Mouse (Mus musculus) neural tube, embryonic 13.5 days (tissue): ENCODE results near the gene 2810021J22Rik. TPM values are rescaled to one million over a fixed set of nuclear protein-coding genes. Genes with fewer than 3 reads are reported as not detected.

Source experiments
- ATAC-seq: fragments of 200-750 bp; cut with Nextera tagmentation; 2 replicates; pipeline ENCODE4 v1.8.0; 2017; ENCODE audit warnings: low read depth, mild to moderate bottlenecking, moderate TSS enrichment, moderate library complexity
- H3K27ac ChIP-seq: fragments of 300-500 bp; sonication (generic); replicated peaks from 2 replicates; pipeline ENCODE4 v1.5.1; 2015; ENCODE audit warnings: moderate library complexity, mild to moderate bottlenecking, inconsistent platforms
- H3K27me3 ChIP-seq: fragments of 300-500 bp; sonication (generic); 2 replicates; pipeline ENCODE4 v1.6.1; 2015; ENCODE audit warnings: mild to moderate bottlenecking, inconsistent platforms
- H3K36me3 ChIP-seq: fragments of 300-500 bp; sonication (generic); 2 replicates; pipeline ENCODE4 v1.6.1; 2015; ENCODE audit warnings: mild to moderate bottlenecking, inconsistent platforms
- H3K4me1 ChIP-seq: fragments of 300-500 bp; sonication (generic); replicated peaks from 2 replicates; pipeline ENCODE4 v1.6.1; 2015; ENCODE audit warnings: inconsistent platforms
- H3K4me2 ChIP-seq: fragments of 300-500 bp; sonication (generic); 2 replicates; pipeline ENCODE4 v1.6.1; 2015; ENCODE audit warnings: inconsistent platforms, mild to moderate bottlenecking, moderate library complexity
- H3K4me3 ChIP-seq: fragments of 300-500 bp; sonication (generic); 2 replicates; pipeline ENCODE4 v1.5.1; 2015; ENCODE audit warnings: mild to moderate bottlenecking, inconsistent platforms
- H3K9ac ChIP-seq: fragments of 300-500 bp; sonication (generic); 2 replicates; pipeline ENCODE4 v1.6.1; 2015; ENCODE audit warnings: moderate library complexity, mild to moderate bottlenecking, inconsistent platforms
- H3K9me3 ChIP-seq: fragments of 300-500 bp; sonication (generic); 2 replicates; pipeline ENCODE4 v1.6.1; 2016; ENCODE audit warnings: inconsistent platforms
- WGBS: fragments of 180-500 bp; shearing (Covaris S2); methylation state at CpG from one replicate; pipeline ENCODE4 v1.1.7; 2015; 5-methylcytosine and 5-hydroxymethylcytosine counted together
- polyA plus RNA-seq: library from polyadenylated mRNA; unstranded; fragments of >200 nt; fragmentation: Nextera tagmentation; extraction: Ambion mirVana; gene quantifications from 2 replicates; pipeline ENCODE4 v1.2.1, GENCODE M21; 2015

Gene 2810021J22Rik
- polyA plus RNA-seq, 1 experiment from 2014 or later, result 11.1 TPM

DNA sequence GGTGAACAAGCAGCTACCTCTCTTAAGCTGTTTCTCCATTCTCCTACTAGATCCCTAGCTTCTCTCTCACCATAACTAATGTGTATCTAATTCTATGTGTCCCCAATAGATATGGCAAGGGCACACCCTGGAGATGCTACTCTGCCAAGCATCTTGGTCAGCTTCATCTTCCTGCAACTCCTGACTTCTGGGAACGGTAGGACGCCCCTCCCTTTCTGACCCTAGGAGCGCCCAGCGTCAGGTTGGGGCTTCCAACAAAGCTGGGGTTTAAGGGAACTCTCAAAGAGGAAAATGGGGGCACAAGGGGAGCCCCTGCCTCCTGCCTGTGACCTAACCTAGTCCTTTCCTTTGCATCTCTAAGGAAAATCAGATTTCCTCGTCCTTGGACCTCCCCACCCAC, 51.7 kb downstream of the 2810021J22Rik start:
- Histone ChIP-seq H3K4me2 (no peak overlapping the region), H3K27ac (no peak overlapping the region), H3K36me3 (no peaks in the 10 kb centered on the region), H3K9me3 (no peaks in the 10 kb centered on the region), H3K27me3 (no peaks in the 10 kb centered on the region), H3K9ac (no peak overlapping the region), H3K4me1 (peaks cover 12% of the 10 kb centered on the region), H3K4me3 (no peak overlapping the region)
- 80% methylated on average over 5 of the region's 5 CpGs for WGBS
- no peak for ATAC-seq

DNA sequence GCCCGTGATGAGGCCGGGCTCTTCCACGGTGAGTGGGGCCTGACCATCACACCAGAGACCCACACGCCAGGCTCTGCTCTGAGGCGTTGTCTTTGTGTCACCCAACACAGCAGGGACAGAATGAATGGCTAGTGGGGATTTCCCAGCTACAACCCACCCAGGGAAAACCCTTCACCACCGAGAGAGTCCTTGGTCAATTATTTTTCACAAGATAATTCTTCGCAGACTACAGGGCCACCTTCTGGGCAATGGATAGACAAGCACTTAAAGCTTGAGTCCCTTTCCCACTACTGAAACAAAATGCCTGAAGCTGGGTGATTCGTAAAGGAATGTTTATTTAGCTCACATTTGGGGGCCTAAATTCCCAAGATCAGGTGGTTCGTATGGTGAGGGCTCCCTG, 55.4 kb downstream of the 2810021J22Rik start:
- ATAC-seq, result no peak
- H3K4me1 ChIP-seq, result no peaks in the 10 kb centered on the region
- H3K36me3 ChIP-seq, result no peaks in the 10 kb centered on the region
- H3K9me3 ChIP-seq, result no peaks in the 10 kb centered on the region
- WGBS, result 80% methylated on average over 9 of the region's 9 CpGs
- H3K27ac ChIP-seq, result no peak overlapping the region
- H3K9ac ChIP-seq, result no peak overlapping the region
- H3K27me3 ChIP-seq, result no peaks in the 10 kb centered on the region
- no peak overlapping the region for H3K4me2 ChIP-seq
- H3K4me3 ChIP-seq, result no peak overlapping the region

DNA sequence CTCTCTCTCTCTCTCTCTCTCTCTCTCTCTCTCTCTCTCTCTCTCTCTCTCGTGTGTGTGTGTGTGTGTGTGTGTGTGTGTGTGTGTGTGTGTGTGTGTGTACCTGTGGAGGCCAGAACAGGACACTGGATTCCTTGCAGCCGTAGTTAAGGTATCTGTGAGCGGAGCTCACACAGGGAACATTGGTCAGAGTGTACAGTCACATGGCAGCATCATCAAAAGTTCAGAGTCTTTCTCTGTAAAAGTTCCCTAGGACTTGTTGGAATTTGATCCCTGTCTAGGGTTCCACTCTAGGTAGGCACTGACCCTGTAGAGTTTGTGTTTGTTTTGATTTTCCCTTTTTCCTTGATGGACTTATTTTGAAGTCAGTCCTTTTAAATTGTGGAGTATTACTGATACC, 59.6 kb downstream of the 2810021J22Rik start:
- Histone ChIP-seq H3K27me3 (no peaks in the 10 kb centered on the region), H3K4me1 (peaks cover 7% of the 10 kb centered on the region), H3K9me3 (no peaks in the 10 kb centered on the region), H3K27ac (no peak overlapping the region), H3K4me2 (no peak overlapping the region), H3K4me3 (no peak overlapping the region), H3K36me3 (peaks cover 11% of the 10 kb centered on the region), H3K9ac (no peak overlapping the region)
- no peak for ATAC-seq
- 94% methylated on average over 2 of the region's 3 CpGs for WGBS

DNA sequence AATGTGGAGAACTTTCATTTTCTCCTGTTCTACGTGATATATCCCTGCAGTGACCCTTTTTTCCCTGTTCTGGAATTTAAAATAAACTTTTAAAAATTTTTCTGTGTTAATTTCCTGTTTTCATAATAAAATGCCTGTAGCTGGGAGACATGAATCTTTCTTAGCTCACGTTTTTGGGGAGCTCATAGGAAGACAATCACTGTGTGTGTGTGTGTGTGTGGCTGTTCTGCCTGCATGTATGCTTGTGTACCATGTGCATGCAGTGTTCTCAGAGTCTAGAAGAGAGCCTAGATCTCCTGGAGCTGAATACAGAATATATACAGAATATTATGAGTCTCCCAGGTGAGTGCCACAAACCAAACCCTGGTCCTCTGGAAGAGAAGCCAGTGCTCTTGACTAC, 60.0 kb downstream of the 2810021J22Rik start:
- no peak overlapping the region for H3K9ac ChIP-seq
- H3K9me3 ChIP-seq, result no peaks in the 10 kb centered on the region
- peaks cover 15% of the 10 kb centered on the region for H3K36me3 ChIP-seq
- no peak overlapping the region for H3K4me2 ChIP-seq
- H3K4me1 ChIP-seq, result peaks cover 7% of the 10 kb centered on the region
- no peak for ATAC-seq
- no peak overlapping the region for H3K4me3 ChIP-seq
- H3K27ac ChIP-seq, result no peak overlapping the region
- 78% methylated on average over 2 of the region's 2 CpGs for WGBS
- H3K27me3 ChIP-seq, result no peaks in the 10 kb centered on the region

DNA sequence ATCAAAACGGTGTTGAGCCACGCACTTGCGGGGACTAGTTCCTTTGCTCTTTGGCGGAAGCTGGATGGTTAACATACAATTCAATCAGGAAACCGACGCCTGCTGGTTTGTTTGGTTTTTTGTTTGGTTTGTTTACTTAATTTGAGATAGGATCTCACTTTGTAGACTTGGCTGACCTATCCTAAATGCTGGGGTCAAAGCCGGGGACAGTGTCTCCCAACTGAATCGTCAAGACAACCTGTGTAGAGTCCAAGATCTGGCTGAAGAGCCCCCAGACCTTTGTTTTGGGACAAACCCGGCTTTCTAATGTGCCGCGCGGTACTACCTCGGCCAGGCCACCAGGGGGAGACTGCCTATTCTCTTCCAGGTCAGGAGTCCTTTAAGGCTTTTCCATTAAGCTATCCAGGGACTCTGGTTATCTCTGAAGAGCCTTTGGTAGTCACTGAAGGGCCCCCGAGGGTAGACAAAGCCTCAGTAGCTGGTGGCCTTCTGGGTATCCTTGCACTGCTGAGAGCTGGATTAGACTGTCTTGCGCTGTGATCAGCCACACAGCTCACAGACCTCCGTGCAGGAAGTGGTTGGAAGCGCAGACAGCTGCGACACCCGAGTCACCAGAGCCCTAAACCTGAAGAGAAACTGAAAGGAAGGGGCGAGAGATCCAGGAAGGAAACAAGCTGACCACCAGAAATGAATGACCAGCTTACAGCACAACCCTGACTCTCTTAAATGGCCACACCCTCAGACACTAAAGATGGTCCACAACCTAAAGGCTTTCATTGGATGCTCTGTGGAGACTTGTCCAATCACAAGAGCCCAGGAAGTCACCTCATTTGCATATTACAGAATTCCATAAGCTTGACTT, 61.0 kb downstream of the 2810021J22Rik start:
- Histone ChIP-seq H3K4me2 (peak overlapping the region; percentile 35), H3K4me3 (peak overlapping the region; percentile 10; the same call in 1 of the 2 replicates), H3K36me3 (peaks cover 25% of the 10 kb centered on the region), H3K9me3 (no peaks in the 10 kb centered on the region), H3K27me3 (no peaks in the 10 kb centered on the region), H3K27ac (peak overlapping the region; percentile 73), H3K9ac (0 out of 2 replicates have a peak overlapping the region, but pooled peaks have one; percentile 17), H3K4me1 (peaks cover 7% of the 10 kb centered on the region)
- 39% methylated on average over 20 of the region's 20 CpGs for WGBS
- peak; percentile 62; the same call in 1 of the 2 replicates for ATAC-seq

DNA sequence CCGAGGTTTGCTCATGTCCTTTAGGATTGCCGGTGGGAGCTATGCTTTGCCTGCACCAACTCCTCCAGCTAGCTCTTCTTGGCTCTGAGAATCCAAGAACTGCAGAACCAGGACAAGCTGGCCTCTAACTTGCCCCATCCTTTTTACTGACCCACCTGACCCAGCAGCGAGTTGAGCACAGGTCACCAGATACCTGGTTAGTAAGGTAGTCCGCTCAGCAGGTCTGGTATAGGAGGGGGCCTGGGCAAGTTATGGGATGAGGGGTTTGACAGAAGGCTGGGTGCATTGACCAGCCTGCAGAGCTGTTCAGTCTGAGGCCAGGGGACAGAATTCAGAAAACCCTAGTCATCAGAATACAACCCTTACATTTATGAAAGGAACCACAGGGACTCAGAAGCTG, 62.0 kb downstream of the 2810021J22Rik start:
- H3K27ac ChIP-seq, result no peak overlapping the region
- H3K9ac ChIP-seq, result no peak overlapping the region
- ATAC-seq, result no peak
- 72% methylated on average over 4 of the region's 4 CpGs for WGBS
- peaks cover 35% of the 10 kb centered on the region for H3K36me3 ChIP-seq
- no peaks in the 10 kb centered on the region for H3K9me3 ChIP-seq
- H3K4me1 ChIP-seq, result peaks cover 7% of the 10 kb centered on the region
- no peak overlapping the region for H3K4me3 ChIP-seq
- no peak overlapping the region for H3K4me2 ChIP-seq
- H3K27me3 ChIP-seq, result no peaks in the 10 kb centered on the region

DNA sequence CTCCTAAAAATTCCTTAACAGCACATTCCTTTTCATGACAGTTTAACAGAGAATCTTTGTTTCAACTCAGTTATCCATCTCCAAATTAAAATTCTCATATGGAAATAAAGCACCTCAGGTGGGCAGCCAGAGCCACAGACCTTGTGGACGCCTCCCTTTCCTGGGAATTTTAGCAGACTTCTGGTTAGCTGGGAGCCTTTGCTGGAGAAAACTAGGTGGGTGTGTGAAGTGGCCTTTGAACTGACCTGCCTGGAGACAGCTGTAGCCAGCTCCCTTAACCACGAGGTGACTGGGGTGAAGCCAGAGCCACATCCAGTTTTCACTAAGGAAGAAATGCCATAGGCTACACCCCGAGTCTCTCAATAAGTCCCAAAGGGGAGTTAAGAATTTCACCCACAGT, 62.6 kb downstream of the 2810021J22Rik start:
- peaks cover 7% of the 10 kb centered on the region for H3K4me1 ChIP-seq
- H3K4me2 ChIP-seq, result no peak overlapping the region
- peaks cover 41% of the 10 kb centered on the region for H3K36me3 ChIP-seq
- ATAC-seq, result no peak
- no peaks in the 10 kb centered on the region for H3K27me3 ChIP-seq
- H3K9ac ChIP-seq, result 0 out of 2 replicates have a peak overlapping the region, but pooled peaks have one; percentile 8
- H3K4me3 ChIP-seq, result no peak overlapping the region
- 60% methylated on average over 3 of the region's 3 CpGs for WGBS
- H3K27ac ChIP-seq, result no peak overlapping the region
- no peaks in the 10 kb centered on the region for H3K9me3 ChIP-seq

DNA sequence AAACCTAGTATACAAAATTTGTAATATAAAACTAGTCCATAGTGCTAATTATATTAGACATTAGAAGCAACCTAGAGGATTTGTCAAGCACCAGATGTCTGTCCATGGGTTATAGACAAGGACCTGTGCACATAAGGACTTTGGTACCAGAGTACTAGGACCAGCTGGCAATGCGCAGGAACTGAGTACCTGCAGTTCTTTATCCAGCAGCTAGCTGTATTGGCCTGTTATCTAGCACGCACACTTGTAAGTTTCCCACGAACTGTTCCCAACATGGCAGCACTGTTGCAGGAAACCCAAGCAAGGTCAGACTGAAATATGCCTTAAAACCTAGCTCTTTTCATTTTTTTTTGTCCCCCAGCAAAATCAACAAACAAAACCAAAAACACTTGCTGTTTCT, 63.2 kb downstream of the 2810021J22Rik start:
- Histone ChIP-seq H3K9me3 (no peaks in the 10 kb centered on the region), H3K4me3 (no peak overlapping the region), H3K27ac (no peak overlapping the region), H3K27me3 (no peaks in the 10 kb centered on the region), H3K36me3 (peaks cover 45% of the 10 kb centered on the region), H3K4me1 (peaks cover 7% of the 10 kb centered on the region), H3K9ac (no peak overlapping the region), H3K4me2 (no peak overlapping the region)
- ATAC-seq, result no peak
- WGBS, result 94% methylated on average over 3 of the region's 3 CpGs

DNA sequence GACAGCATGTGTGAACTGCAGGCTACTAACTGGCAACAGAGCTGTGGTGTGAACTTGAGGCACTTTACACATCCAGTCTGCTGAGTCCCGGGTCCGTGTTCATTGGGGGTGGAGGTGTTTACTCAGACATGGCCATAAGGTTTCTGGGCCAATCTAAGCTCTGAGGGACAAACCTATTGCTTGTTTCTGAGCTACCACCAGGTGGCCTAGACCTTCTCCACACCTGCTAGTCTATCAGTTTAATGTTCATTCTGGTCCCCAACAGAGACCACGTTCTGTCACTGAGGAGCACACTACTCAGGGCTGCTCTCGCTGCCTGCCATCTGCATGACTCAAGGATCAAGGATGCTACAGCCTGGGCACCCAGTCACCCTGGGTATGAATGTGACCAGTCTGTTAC, 64.6 kb downstream of the 2810021J22Rik start:
- H3K4me3 ChIP-seq, result no peak overlapping the region
- peaks cover 57% of the 10 kb centered on the region for H3K36me3 ChIP-seq
- H3K4me1 ChIP-seq, result peaks cover 18% of the 10 kb centered on the region
- 85% methylated on average over 4 of the region's 4 CpGs for WGBS
- H3K9ac ChIP-seq, result no peak overlapping the region
- H3K27ac ChIP-seq, result no peak overlapping the region
- no peak overlapping the region for H3K4me2 ChIP-seq
- H3K9me3 ChIP-seq, result no peaks in the 10 kb centered on the region
- no peak for ATAC-seq
- H3K27me3 ChIP-seq, result no peaks in the 10 kb centered on the region

Other genes with a start within 250 kb of the 2810021J22Rik start
- gene Olfr323, start 236.7 kb upstream of the 2810021J22Rik start, polyA plus RNA-seq, result not detected in 2 replicates
- 0.11 and 0.22 TPM in 2 replicates for gene Trim58, start 226.8 kb upstream of the 2810021J22Rik start, polyA plus RNA-seq
- gene Olfr322, start 208.4 kb upstream of the 2810021J22Rik start, polyA plus RNA-seq, result 0.07 TPM in 1 of 2 replicates, not detected in the other
- not detected in 2 replicates for gene Olfr320, start 186.1 kb upstream of the 2810021J22Rik start, polyA plus RNA-seq
- not detected in 2 replicates for gene Olfr319, start 168.1 kb upstream of the 2810021J22Rik start, polyA plus RNA-seq
- not detected in 2 replicates for gene Olfr318, start 143.2 kb upstream of the 2810021J22Rik start, polyA plus RNA-seq
- gene Olfr317, start 128.0 kb upstream of the 2810021J22Rik start, polyA plus RNA-seq, result 0.14 and 0.20 TPM in 2 replicates
- not detected in 2 replicates for gene Olfr316, start 114.5 kb upstream of the 2810021J22Rik start, polyA plus RNA-seq
- not detected in 2 replicates for gene Olfr315, start 94.0 kb upstream of the 2810021J22Rik start, polyA plus RNA-seq
- not detected in 2 replicates for gene Olfr314, start 84.3 kb upstream of the 2810021J22Rik start, polyA plus RNA-seq
- 7.7 and 7.8 TPM in 2 replicates for gene Fam183b, start 65.3 kb upstream of the 2810021J22Rik start, polyA plus RNA-seq
- not detected in 2 replicates for gene Olfr313, start 52.2 kb upstream of the 2810021J22Rik start, polyA plus RNA-seq
- gene Olfr312, start 38.0 kb upstream of the 2810021J22Rik start, polyA plus RNA-seq, result not detected in 2 replicates
- gene Olfr311, start 28.0 kb upstream of the 2810021J22Rik start, polyA plus RNA-seq, result not detected in 2 replicates
- gene Gm12258, start 20.1 kb upstream of the 2810021J22Rik start, polyA plus RNA-seq, result 19.1 and 22.3 TPM in 2 replicates
- 6.3 and 7.8 TPM in 2 replicates for gene Zfp39, start 37.0 kb downstream of the 2810021J22Rik start, polyA plus RNA-seq
- not detected in 2 replicates for gene Btnl10, start 50.7 kb downstream of the 2810021J22Rik start, polyA plus RNA-seq
- gene Rnf187, start 71.7 kb downstream of the 2810021J22Rik start, polyA plus RNA-seq, result 576 and 601 TPM in 2 replicates
- gene Hist3h2ba, start 81.7 kb downstream of the 2810021J22Rik start, polyA plus RNA-seq, result 278 and 296 TPM in 2 replicates
- 124 and 126 TPM in 2 replicates for gene Hist3h2a, start 87.5 kb downstream of the 2810021J22Rik start, polyA plus RNA-seq
- gene Trim17, start 87.5 kb downstream of the 2810021J22Rik start, polyA plus RNA-seq, result 0.90 and 1.3 TPM in 2 replicates
- 19.7 and 20.2 TPM in 2 replicates for gene Trim11, start 110.9 kb downstream of the 2810021J22Rik start, polyA plus RNA-seq